Mouse (Mus musculus): ENCODE results near the gene Lhx1. TPM values are rescaled to one million over a fixed set of nuclear protein-coding genes. Genes with fewer than 3 reads are reported as not detected.

Gene Lhx1
- polyA plus RNA-seq, 1 experiment from 2014 or later, result 0.05 TPM

GRCm38 (mm10) chr11:84522577-84523320 lies 2.6 kb downstream of the Lhx1 start:
- ATAC-seq (ENCODE audit: low read depth), result no peak
- Histone ChIP-seq H3K4me1 (ENCODE audit: control insufficient read depth, low read depth, low read length) (peaks cover 10% of the 10 kb centered on the region), H3K36me3 (ENCODE audit: control insufficient read depth, insufficient read depth) (no peaks in the 10 kb centered on the region), H3K4me3 (ENCODE audit: low read depth, low read length) (peak overlapping the region; percentile 43), H3K9ac (ENCODE audit: low read depth, low read length) (no peak overlapping the region), H3K27ac (ENCODE audit: low read length) (no peak overlapping the region), H3K4me2 (ENCODE audit: low read depth, low read length) (peak overlapping the region; percentile 59), H3K9me3 (replicated peaks; ENCODE audit: control insufficient read depth, low read length) (no peaks in the 10 kb centered on the region), H3K27me3 (ENCODE audit: control insufficient read depth, insufficient read depth, low read depth, low read length) (peaks cover 97% of the 10 kb centered on the region)
- under 1% methylated on average over 40 of the region's 40 CpGs for WGBS (ENCODE audit: insufficient replicate concordance)

GRCm38 (mm10) chr11:84521751-84522299 lies 3.5 kb downstream of the Lhx1 start:
- Histone ChIP-seq H3K9ac (ENCODE audit: low read depth, low read length) (no peak overlapping the region), H3K27me3 (ENCODE audit: control insufficient read depth, insufficient read depth, low read depth, low read length) (peaks cover 96% of the 10 kb centered on the region), H3K4me1 (ENCODE audit: control insufficient read depth, low read depth, low read length) (peaks cover 10% of the 10 kb centered on the region), H3K27ac (ENCODE audit: low read length) (no peak overlapping the region), H3K4me2 (ENCODE audit: low read depth, low read length) (peak overlapping the region; percentile 59; the same call in 1 of the 2 replicates), H3K9me3 (replicated peaks; ENCODE audit: control insufficient read depth, low read length) (no peaks in the 10 kb centered on the region), H3K36me3 (ENCODE audit: control insufficient read depth, insufficient read depth) (no peaks in the 10 kb centered on the region), H3K4me3 (ENCODE audit: low read depth, low read length) (no peak overlapping the region)
- ATAC-seq (ENCODE audit: low read depth), result no peak
- WGBS (ENCODE audit: insufficient replicate concordance), result 16% methylated on average over 24 of the region's 24 CpGs

DNA sequence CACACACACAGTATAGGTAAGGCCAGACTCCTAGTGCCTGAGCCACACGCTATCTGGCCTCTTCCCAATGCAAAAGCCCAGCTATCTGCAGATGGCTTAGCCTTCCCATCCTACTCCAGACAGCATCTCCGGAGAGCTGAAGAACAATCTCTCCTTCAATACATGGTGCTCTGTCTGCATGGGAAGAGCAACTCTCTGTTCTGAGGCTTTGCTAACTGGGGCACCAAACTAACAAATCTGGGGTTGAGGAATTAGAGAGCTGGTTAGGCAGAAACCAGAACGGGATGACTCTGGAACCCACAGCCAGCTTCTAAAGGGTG lies 4.3 kb downstream of the Lhx1 start:
- Histone ChIP-seq H3K27ac (ENCODE audit: low read length) (no peak overlapping the region), H3K4me3 (ENCODE audit: low read depth, low read length) (no peak overlapping the region), H3K4me1 (ENCODE audit: control insufficient read depth, low read depth, low read length) (peaks cover 10% of the 10 kb centered on the region), H3K27me3 (ENCODE audit: control insufficient read depth, insufficient read depth, low read depth, low read length) (peaks cover 96% of the 10 kb centered on the region), H3K36me3 (ENCODE audit: control insufficient read depth, insufficient read depth) (no peaks in the 10 kb centered on the region), H3K9me3 (replicated peaks; ENCODE audit: control insufficient read depth, low read length) (no peaks in the 10 kb centered on the region), H3K4me2 (ENCODE audit: low read depth, low read length) (no peak overlapping the region), H3K9ac (ENCODE audit: low read depth, low read length) (no peak overlapping the region)
- ATAC-seq (ENCODE audit: low read depth), result no peak
- 37% methylated on average over 3 of the region's 3 CpGs for WGBS (ENCODE audit: insufficient replicate concordance)

- WGBS (ENCODE audit: insufficient replicate concordance), result 10% methylated on average over 31 of the region's 31 CpGs
- Histone ChIP-seq H3K36me3 (ENCODE audit: control insufficient read depth, insufficient read depth) (no peaks in the 10 kb centered on the region), H3K27ac (ENCODE audit: low read length) (no peak overlapping the region), H3K4me3 (ENCODE audit: low read depth, low read length) (no peak overlapping the region), H3K9ac (ENCODE audit: low read depth, low read length) (no peak overlapping the region), H3K4me2 (ENCODE audit: low read depth, low read length) (no peak overlapping the region), H3K27me3 (ENCODE audit: control insufficient read depth, insufficient read depth, low read depth, low read length) (peaks cover 96% of the 10 kb centered on the region), H3K4me1 (ENCODE audit: control insufficient read depth, low read depth, low read length) (peaks cover 9% of the 10 kb centered on the region), H3K9me3 (replicated peaks; ENCODE audit: control insufficient read depth, low read length) (no peaks in the 10 kb centered on the region)
- no peak for ATAC-seq (ENCODE audit: low read depth)
Measured at GRCm38 (mm10) chr11:84520269-84521070, 4.9 kb downstream of the Lhx1 start.

- Histone ChIP-seq H3K36me3 (ENCODE audit: control insufficient read depth, insufficient read depth) (no peaks in the 10 kb centered on the region), H3K4me1 (ENCODE audit: control insufficient read depth, low read depth, low read length) (peaks cover 2% of the 10 kb centered on the region; the same call in 1 of the 2 replicates), H3K27me3 (ENCODE audit: control insufficient read depth, insufficient read depth, low read depth, low read length) (peaks cover 96% of the 10 kb centered on the region), H3K4me2 (ENCODE audit: low read depth, low read length) (no peak overlapping the region), H3K9me3 (replicated peaks; ENCODE audit: control insufficient read depth, low read length) (no peaks in the 10 kb centered on the region), H3K27ac (ENCODE audit: low read length) (no peak overlapping the region), H3K9ac (ENCODE audit: low read depth, low read length) (no peak overlapping the region), H3K4me3 (ENCODE audit: low read depth, low read length) (no peak overlapping the region)
- no peak for ATAC-seq (ENCODE audit: low read depth)
- WGBS (ENCODE audit: insufficient replicate concordance), result 14% methylated on average over 34 of the region's 34 CpGs
Measured at GRCm38 (mm10) chr11:84519576-84520268, 5.6 kb downstream of the Lhx1 start.

DNA sequence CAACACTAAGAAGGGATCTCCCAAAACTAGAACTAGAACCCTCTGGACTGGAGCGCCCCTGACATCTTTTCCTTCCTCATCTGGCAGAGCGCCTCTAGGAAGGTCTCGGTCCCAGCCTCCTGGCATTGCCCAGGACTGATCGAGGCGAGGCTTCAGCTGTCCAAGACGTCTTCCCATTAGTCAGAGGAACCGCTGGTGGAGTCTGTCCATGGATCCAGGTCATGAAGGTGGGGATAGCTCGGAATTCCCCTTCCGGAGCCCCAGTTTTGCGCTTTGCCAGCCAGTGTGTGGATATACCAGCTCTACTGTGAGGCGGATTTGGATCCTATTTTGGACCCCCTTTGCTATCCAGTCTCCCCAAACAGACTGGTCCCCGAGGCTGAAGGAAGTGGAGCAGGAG lies 6.3 kb downstream of the Lhx1 start:
- Histone ChIP-seq H3K9ac (ENCODE audit: low read depth, low read length) (no peak overlapping the region), H3K27ac (ENCODE audit: low read length) (no peak overlapping the region), H3K36me3 (ENCODE audit: control insufficient read depth, insufficient read depth) (no peaks in the 10 kb centered on the region), H3K4me1 (ENCODE audit: control insufficient read depth, low read depth, low read length) (no peaks in the 10 kb centered on the region; the same call in 1 of the 2 replicates), H3K4me2 (ENCODE audit: low read depth, low read length) (no peak overlapping the region), H3K4me3 (ENCODE audit: low read depth, low read length) (no peak overlapping the region), H3K9me3 (replicated peaks; ENCODE audit: control insufficient read depth, low read length) (no peaks in the 10 kb centered on the region), H3K27me3 (ENCODE audit: control insufficient read depth, insufficient read depth, low read depth, low read length) (peaks cover 95% of the 10 kb centered on the region)
- WGBS (ENCODE audit: insufficient replicate concordance), result 32% methylated on average over 12 of the region's 12 CpGs
- no peak for ATAC-seq (ENCODE audit: low read depth)

DNA sequence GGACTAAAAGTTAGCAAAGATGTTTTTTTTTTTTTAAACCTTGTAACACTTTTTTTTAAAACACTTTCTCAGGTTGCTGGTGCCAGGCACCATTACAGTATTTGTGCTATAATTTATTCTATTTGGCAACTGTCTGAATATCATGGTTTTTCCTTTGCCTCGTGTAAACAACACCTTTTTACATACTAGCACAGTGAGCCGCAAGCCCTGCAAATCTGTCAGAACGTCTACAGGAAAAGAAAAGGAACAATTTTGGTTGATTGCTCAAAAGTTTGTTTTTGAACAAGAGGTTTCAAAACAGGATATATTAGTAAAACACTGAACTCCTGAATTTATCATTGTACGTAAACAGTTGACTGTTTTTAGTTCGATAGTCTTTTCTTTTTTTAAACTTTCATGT lies 7.1 kb downstream of the Lhx1 start:
- Histone ChIP-seq H3K4me1 (ENCODE audit: control insufficient read depth, low read depth, low read length) (no peaks in the 10 kb centered on the region; the same call in 1 of the 2 replicates), H3K4me2 (ENCODE audit: low read depth, low read length) (no peak overlapping the region), H3K36me3 (ENCODE audit: control insufficient read depth, insufficient read depth) (no peaks in the 10 kb centered on the region), H3K9me3 (replicated peaks; ENCODE audit: control insufficient read depth, low read length) (no peaks in the 10 kb centered on the region), H3K27me3 (ENCODE audit: control insufficient read depth, insufficient read depth, low read depth, low read length) (peaks cover 88% of the 10 kb centered on the region), H3K27ac (ENCODE audit: low read length) (no peak overlapping the region), H3K9ac (ENCODE audit: low read depth, low read length) (no peak overlapping the region), H3K4me3 (ENCODE audit: low read depth, low read length) (no peak overlapping the region)
- WGBS (ENCODE audit: insufficient replicate concordance), result 49% methylated on average over 5 of the region's 5 CpGs
- ATAC-seq (ENCODE audit: low read depth), result no peak

DNA sequence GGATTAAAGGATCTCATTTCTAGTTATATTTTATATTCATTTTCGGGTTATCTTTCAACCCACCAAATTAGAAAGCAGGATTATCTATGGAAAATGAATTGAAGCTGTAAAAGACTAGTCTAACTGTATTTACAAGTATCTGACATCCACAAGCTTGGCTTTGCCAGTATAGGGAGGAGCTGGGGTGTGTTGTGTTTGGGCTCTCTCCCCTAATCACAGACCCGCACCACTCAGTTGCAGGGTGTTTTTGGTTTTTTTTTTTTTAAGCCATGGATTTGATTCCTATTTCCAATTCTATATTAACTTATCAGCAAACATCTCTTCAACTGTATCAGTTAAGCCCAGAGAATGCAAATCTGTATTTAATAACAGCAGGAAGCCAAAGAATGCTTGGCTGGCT lies 7.9 kb downstream of the Lhx1 start:
- Histone ChIP-seq H3K27ac (ENCODE audit: low read length) (no peak overlapping the region), H3K4me3 (ENCODE audit: low read depth, low read length) (no peak overlapping the region), H3K27me3 (ENCODE audit: control insufficient read depth, insufficient read depth, low read depth, low read length) (peaks cover 79% of the 10 kb centered on the region), H3K36me3 (ENCODE audit: control insufficient read depth, insufficient read depth) (no peaks in the 10 kb centered on the region), H3K4me1 (ENCODE audit: control insufficient read depth, low read depth, low read length) (peaks cover 5% of the 10 kb centered on the region; the same call in 1 of the 2 replicates), H3K9me3 (replicated peaks; ENCODE audit: control insufficient read depth, low read length) (no peaks in the 10 kb centered on the region), H3K4me2 (ENCODE audit: low read depth, low read length) (no peak overlapping the region), H3K9ac (ENCODE audit: low read depth, low read length) (no peak overlapping the region)
- no peak for ATAC-seq (ENCODE audit: low read depth)
- WGBS (ENCODE audit: insufficient replicate concordance), result 25% methylated on average over 2 of the region's 2 CpGs

All from liver, embryonic 16.5 days (tissue).